Mouse (Mus musculus) liver, embryonic 15.5 days (tissue): ENCODE data around the gene Stc2. TPM values are rescaled to one million over a fixed set of nuclear protein-coding genes. Genes with fewer than 3 reads are reported as not detected.

ENCODE experiments used
- ATAC-seq: fragments of 200-750 bp; cut with Nextera tagmentation; 2 replicates; pipeline ENCODE4 v1.8.0; 2017; ENCODE audit warnings: moderate number of reproducible peaks, mild to moderate bottlenecking, moderate library complexity; ENCODE audit not compliant: insufficient read depth
- H3K27ac ChIP-seq: fragments of 300-500 bp; sonication (generic); replicated peaks from 2 replicates; pipeline ENCODE4 v1.5.1; 2015; ENCODE audit warnings: mild to moderate bottlenecking, inconsistent platforms
- H3K27me3 ChIP-seq: fragments of 300-500 bp; sonication (generic); 2 replicates; pipeline ENCODE4 v1.6.1; 2015; ENCODE audit warnings: mild to moderate bottlenecking, inconsistent platforms
- H3K36me3 ChIP-seq: fragments of 300-500 bp; sonication (generic); replicated peaks from 2 replicates; pipeline ENCODE4 v1.6.1; 2015; ENCODE audit warnings: moderate library complexity, mild to moderate bottlenecking, inconsistent platforms
- H3K4me1 ChIP-seq: fragments of 300-500 bp; sonication (generic); replicated peaks from 2 replicates; pipeline ENCODE4 v1.6.1; 2015; ENCODE audit warnings: inconsistent platforms
- H3K4me2 ChIP-seq: fragments of 300-500 bp; sonication (generic); 2 replicates; pipeline ENCODE4 v1.6.1; 2015; ENCODE audit warnings: moderate library complexity, mild to moderate bottlenecking, inconsistent platforms
- H3K4me3 ChIP-seq: fragments of 300-500 bp; sonication (generic); replicated peaks from 2 replicates; pipeline ENCODE4 v1.5.1; 2015; ENCODE audit warnings: mild to moderate bottlenecking, inconsistent platforms
- H3K9ac ChIP-seq: fragments of 300-500 bp; sonication (generic); 2 replicates; pipeline ENCODE4 v1.6.1; 2015; ENCODE audit warnings: moderate library complexity, mild to moderate bottlenecking, inconsistent platforms
- H3K9me3 ChIP-seq: fragments of 300-500 bp; sonication (generic); replicated peaks from 2 replicates; pipeline ENCODE4 v1.6.1; 2016; ENCODE audit warnings: inconsistent platforms
- WGBS: fragments of 180-500 bp; shearing (Covaris S2); methylation state at CpG from one replicate; pipeline ENCODE4 v1.1.7; 2015; ENCODE audit warnings: mixed read lengths; ENCODE audit not compliant: insufficient replicate concordance; 5-methylcytosine and 5-hydroxymethylcytosine counted together
- polyA plus RNA-seq: library from polyadenylated mRNA; unstranded; fragments of >200 nt; fragmentation: Nextera tagmentation; extraction: Ambion mirVana; gene quantifications from 2 replicates; pipeline ENCODE4 v1.2.1, GENCODE M21; 2015

Gene Stc2
- polyA plus RNA-seq, 1 experiment from 2014 or later: 0.46 TPM

DNA sequence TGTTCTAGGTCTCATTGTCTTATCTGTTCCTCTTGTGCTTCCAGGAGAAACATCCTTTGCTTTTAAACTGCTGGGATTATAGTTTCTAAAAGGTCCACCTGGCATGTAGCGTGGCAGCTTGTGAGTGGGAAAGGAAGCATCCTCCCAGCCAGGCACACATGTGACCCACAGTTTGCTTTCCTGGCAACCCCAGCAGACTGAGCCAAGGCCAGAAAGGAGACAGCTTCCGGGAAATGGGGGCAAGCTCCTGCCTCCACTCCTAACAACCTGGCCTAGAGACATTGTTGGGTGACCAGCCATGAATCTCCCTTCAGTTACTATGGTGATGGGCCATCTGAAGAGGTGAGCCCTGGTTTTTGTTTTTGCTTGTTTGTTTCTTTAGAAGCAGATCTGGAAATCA lies 3.9 kb downstream of the Stc2 start:
- Histone ChIP-seq H3K4me2 (no peak overlapping the region), H3K4me1 (peaks cover 16% of the 10 kb centered on the region), H3K4me3 (no peak overlapping the region), H3K9me3 (no peaks in the 10 kb centered on the region), H3K9ac (no peak overlapping the region), H3K27ac (no peak overlapping the region), H3K27me3 (peaks cover 36% of the 10 kb centered on the region), H3K36me3 (no peaks in the 10 kb centered on the region)
- 67% methylated on average over 2 of the region's 2 CpGs for WGBS
- no peak for ATAC-seq

DNA sequence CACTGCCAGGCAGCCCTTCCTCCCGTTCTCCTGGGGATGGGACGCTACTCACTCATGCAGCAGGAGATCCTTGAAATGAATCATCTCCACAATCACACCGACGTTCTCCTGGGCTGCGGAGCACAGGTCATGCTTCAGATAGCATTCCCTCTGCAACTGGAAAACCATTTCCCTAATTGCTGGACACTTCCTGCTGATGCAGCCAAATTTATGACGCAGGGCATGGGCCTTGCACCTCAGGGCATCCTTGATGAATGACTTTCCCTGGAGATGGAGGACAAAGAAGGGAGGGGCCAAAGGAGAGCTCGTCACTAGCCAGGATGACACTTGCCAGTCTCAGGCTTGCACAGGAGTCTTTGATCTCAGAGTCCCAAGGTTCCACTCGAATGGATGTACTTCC lies 4.6 kb downstream of the Stc2 start:
- H3K9ac ChIP-seq: no peak overlapping the region
- H3K4me2 ChIP-seq: no peak overlapping the region
- no peaks in the 10 kb centered on the region for H3K36me3 ChIP-seq
- H3K4me1 ChIP-seq: peaks cover 13% of the 10 kb centered on the region; the same call in 1 of the 2 replicates
- no peaks in the 10 kb centered on the region for H3K9me3 ChIP-seq
- ATAC-seq: no peak
- no peak overlapping the region for H3K27ac ChIP-seq
- peaks cover 29% of the 10 kb centered on the region for H3K27me3 ChIP-seq
- H3K4me3 ChIP-seq: no peak overlapping the region
- 55% methylated on average over 8 of the region's 8 CpGs for WGBS

DNA sequence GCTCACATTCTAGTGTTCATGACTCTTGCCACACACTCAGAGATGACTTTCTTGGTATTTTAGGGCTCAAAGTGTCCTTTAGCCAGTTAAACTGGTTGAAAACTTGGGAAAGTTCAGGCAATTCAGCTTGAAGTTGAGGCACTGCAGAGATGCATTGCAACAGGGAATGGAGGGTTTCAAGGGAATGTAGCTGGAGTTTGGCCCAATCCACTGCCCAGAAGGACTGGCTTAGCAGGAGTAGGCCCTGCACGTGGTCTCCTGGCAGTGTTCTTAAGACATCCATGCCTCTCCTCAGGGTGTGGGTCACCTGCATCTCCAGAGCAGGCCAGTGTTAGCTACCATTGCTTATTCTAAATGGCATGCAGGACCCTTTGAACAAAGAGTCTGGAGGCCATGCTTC lies 7.0 kb downstream of the Stc2 start:
- no peak overlapping the region for H3K9ac ChIP-seq
- H3K27ac ChIP-seq: no peak overlapping the region
- H3K4me2 ChIP-seq: no peak overlapping the region
- no peaks in the 10 kb centered on the region for H3K9me3 ChIP-seq
- no peaks in the 10 kb centered on the region for H3K4me1 ChIP-seq
- no peak for ATAC-seq
- H3K27me3 ChIP-seq: peaks cover 5% of the 10 kb centered on the region
- 54% methylated on average over 1 of the region's 1 CpGs for WGBS
- H3K36me3 ChIP-seq: no peaks in the 10 kb centered on the region
- no peak overlapping the region for H3K4me3 ChIP-seq

DNA sequence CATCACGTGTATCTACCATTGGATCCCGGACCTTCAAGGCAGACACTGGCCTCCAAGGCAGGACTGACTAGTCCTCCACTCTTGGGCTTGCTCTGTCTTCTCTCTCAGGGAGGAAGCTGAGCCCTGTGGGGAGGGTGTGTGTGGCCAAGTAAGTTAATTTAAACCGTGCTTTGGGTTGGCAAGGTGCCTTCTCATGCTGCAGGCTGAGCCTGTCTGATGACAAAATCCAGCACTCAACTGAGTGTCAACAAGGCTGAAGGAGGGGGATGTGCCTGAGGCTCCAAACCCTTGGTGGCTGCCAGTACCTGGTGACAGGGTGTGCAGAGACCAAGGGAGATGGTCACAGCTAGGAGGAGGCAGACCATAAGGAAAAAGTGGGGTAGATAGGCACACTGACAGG lies 7.5 kb downstream of the Stc2 start:
- H3K4me1 ChIP-seq: no peaks in the 10 kb centered on the region
- H3K4me2 ChIP-seq: no peak overlapping the region
- ATAC-seq: no peak
- 41% methylated on average over 3 of the region's 3 CpGs for WGBS
- H3K4me3 ChIP-seq: no peak overlapping the region
- H3K36me3 ChIP-seq: no peaks in the 10 kb centered on the region
- H3K27ac ChIP-seq: no peak overlapping the region
- no peak overlapping the region for H3K9ac ChIP-seq
- no peaks in the 10 kb centered on the region for H3K9me3 ChIP-seq
- peaks cover 1% of the 10 kb centered on the region for H3K27me3 ChIP-seq

DNA sequence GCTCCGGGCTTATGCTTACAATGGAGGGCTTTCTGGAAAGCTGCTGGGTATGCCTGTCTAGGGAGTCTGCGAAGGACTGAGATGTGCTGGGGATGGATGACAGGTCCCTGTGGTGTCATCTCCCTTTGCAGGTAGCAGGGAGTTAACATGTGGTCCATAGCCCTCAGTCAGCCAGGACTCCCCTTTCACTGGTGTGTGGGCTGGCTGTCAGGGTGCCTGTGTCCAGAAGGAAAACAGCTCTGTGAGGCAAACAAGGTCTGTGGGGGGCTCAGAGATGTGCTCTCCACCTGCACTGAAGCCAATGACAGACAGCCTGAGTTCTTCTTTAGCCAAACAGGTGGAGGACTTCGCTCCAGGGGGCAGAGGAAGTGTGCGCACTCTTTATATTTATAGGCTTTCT lies 8.8 kb downstream of the Stc2 start:
- no peaks in the 10 kb centered on the region for H3K27me3 ChIP-seq
- H3K27ac ChIP-seq: no peak overlapping the region
- no peak overlapping the region for H3K4me3 ChIP-seq
- H3K4me2 ChIP-seq: no peak overlapping the region
- WGBS: 64% methylated on average over 4 of the region's 4 CpGs
- no peak for ATAC-seq
- H3K4me1 ChIP-seq: no peaks in the 10 kb centered on the region
- H3K36me3 ChIP-seq: no peaks in the 10 kb centered on the region
- no peaks in the 10 kb centered on the region for H3K9me3 ChIP-seq
- no peak overlapping the region for H3K9ac ChIP-seq

DNA sequence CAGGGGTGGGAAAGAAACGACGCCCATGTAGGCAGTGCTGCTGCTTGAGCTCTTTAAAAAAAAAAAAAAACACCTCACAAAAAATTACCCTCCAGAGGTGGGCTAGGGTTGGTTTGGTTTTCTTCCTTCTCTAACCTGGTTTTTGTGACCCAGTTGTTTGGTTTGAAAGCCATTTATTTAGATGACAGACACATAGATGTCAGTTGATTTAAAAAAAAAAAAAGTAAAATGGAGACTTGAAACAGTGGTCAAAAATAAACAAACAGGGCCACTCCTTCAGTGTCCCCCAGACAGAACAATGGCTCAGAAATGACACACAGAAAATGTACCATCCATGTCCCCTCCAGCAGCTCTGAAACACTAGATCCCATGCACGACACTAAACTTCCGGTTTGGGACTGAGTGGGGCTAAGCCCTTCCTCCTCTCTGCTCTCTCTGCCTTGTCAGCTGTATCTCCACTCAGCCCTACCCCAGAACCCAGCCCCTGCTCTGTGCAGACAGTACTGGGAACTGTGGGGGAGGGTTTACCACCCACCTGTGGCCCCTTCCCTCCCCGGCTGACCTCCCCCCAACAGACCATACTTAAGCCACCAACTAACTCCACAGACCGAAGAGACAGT lies 10.5 kb downstream of the Stc2 start:
- Histone ChIP-seq H3K27me3 (no peaks in the 10 kb centered on the region), H3K4me2 (no peak overlapping the region), H3K4me3 (no peak overlapping the region), H3K9ac (no peak overlapping the region), H3K9me3 (no peaks in the 10 kb centered on the region), H3K27ac (no peak overlapping the region), H3K4me1 (no peaks in the 10 kb centered on the region), H3K36me3 (no peaks in the 10 kb centered on the region)
- WGBS: 39% methylated on average over 6 of the region's 6 CpGs
- ATAC-seq: no peak

DNA sequence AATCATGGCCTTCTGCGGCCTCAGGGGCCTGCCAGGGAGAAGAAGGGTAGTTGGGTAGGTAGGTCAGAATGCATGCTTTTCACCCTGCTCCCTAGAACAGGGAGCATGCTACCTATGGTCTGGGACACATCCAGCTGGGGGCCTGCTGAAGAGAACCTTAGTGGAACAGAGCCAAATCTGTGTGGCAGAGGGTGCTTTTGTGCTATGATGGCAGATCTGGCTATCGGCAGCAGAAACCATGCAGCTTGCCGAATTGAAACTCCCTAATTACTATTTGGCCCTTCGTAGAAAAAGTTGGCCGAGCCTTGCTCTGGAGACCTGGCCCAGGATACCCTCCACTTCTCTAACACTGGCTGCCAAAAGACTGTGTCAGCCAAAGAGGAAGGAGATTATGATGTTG lies 11.4 kb downstream of the Stc2 start:
- no peak overlapping the region for H3K4me3 ChIP-seq
- no peaks in the 10 kb centered on the region for H3K27me3 ChIP-seq
- H3K4me2 ChIP-seq: no peak overlapping the region
- no peaks in the 10 kb centered on the region for H3K4me1 ChIP-seq
- H3K9me3 ChIP-seq: no peaks in the 10 kb centered on the region
- 63% methylated on average over 5 of the region's 5 CpGs for WGBS
- H3K36me3 ChIP-seq: no peaks in the 10 kb centered on the region
- H3K9ac ChIP-seq: no peak overlapping the region
- no peak overlapping the region for H3K27ac ChIP-seq
- no peak for ATAC-seq

DNA sequence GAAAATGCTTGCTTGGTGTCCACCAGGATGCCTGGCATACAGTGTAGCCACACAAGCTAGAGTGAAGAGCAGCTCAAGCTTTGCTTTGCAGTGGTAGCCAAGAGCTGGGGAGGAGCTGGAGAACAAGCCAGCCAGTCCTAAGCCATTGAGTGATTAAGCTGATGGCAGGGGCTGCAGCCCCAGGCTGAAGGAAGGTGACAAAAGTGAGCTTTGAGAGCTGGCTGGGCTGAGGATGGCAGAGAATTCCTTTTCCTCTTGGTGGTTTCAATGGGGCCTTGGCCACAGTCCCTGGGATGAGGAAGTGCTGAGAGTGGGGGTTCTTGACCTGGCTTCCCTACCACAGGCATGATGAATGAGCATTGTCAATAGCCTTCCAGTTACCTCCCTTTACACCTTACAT lies 13.0 kb downstream of the Stc2 start:
- H3K4me2 ChIP-seq: no peak overlapping the region
- no peaks in the 10 kb centered on the region for H3K27me3 ChIP-seq
- no peaks in the 10 kb centered on the region for H3K36me3 ChIP-seq
- no peaks in the 10 kb centered on the region; the same call in 1 of the 2 replicates for H3K4me1 ChIP-seq
- no peak for ATAC-seq
- no peak overlapping the region for H3K4me3 ChIP-seq
- no peaks in the 10 kb centered on the region for H3K9me3 ChIP-seq
- H3K27ac ChIP-seq: no peak overlapping the region
- H3K9ac ChIP-seq: no peak overlapping the region

DNA sequence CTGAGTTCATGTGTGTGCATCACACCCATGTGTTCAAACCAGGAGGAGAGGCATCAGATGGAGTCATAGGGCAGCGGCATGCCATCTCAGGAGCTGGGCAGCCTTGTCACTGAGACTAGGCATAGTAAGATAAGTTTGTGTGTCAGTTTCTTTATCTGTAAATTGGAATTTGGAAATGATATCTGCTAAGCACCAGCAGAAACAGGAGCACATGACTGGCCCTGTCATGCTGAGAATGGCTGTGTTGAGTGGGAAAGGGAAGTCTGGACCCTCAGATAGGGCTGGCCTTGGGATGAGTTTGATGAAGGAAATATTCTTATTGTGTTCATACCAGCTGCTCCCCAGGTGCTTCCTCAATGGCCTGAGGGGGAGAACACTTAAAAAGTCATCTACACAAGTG lies 14.1 kb downstream of the Stc2 start:
- Histone ChIP-seq H3K9me3 (no peaks in the 10 kb centered on the region), H3K4me3 (no peak overlapping the region), H3K4me2 (no peak overlapping the region), H3K27ac (no peak overlapping the region), H3K9ac (no peak overlapping the region), H3K36me3 (no peaks in the 10 kb centered on the region), H3K27me3 (no peaks in the 10 kb centered on the region), H3K4me1 (no peaks in the 10 kb centered on the region; the same call in 1 of the 2 replicates)
- ATAC-seq: no peak
- WGBS: 18% methylated on average over 1 of the region's 1 CpGs

DNA sequence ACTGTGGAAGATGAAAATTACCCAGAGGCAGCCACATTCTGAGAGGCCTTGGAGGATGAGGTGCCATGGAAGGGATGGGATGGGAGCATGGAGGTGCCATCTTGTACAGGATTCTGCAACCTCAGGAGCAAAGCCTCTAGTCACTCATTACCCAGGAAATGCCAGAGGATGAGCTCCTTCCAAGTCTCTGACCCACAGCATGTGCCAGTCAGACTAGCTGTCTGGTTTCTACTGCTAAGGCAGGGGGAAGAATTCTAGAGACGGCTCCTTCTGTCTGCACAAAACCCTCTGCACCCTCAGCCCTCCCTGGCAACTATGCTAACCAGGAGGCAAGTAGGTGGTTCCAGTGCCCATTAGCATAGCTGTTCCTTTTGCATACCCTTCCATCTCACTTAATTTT lies 15.4 kb downstream of the Stc2 start:
- H3K27me3 ChIP-seq: no peaks in the 10 kb centered on the region
- no peaks in the 10 kb centered on the region; the same call in 1 of the 2 replicates for H3K4me1 ChIP-seq
- no peaks in the 10 kb centered on the region for H3K36me3 ChIP-seq
- WGBS: 41% methylated on average over 1 of the region's 1 CpGs
- no peak overlapping the region for H3K4me2 ChIP-seq
- H3K27ac ChIP-seq: no peak overlapping the region
- no peak for ATAC-seq
- H3K9me3 ChIP-seq: no peaks in the 10 kb centered on the region
- H3K4me3 ChIP-seq: no peak overlapping the region
- H3K9ac ChIP-seq: no peak overlapping the region
